Mouse (Mus musculus): ENCODE data around the gene Tmem253.

Tmem253 gene

GRCm38 (mm10) chr14:52015445-52016100 lies at the start of gene Tmem253:
Gene Tmem253 (plus strand): TSS chr14:52015658.
- no peak for DNase-seq (ENCODE audit: low spot score)

GRCm38 (mm10) chr14:51967400-51967799 lies 48.1 kb upstream of the Tmem253 start:
- no peak for DNase-seq (ENCODE audit: low spot score)

- no peak for DNase-seq (ENCODE audit: low spot score)
These were observed 36.2 kb upstream of the Tmem253 start for GRCm38 (mm10) chr14:51979252-51979651.

GRCm38 (mm10) chr14:51983251-51983650 lies 32.2 kb upstream of the Tmem253 start:
- DNase-seq (ENCODE audit: low spot score) = no peak

- no peak for DNase-seq (ENCODE audit: low spot score)
These were observed 31.6 kb upstream of the Tmem253 start for GRCm38 (mm10) chr14:51983855-51984246.

- DNase-seq (ENCODE audit: low spot score) = peak; percentile 48
These were observed 30.9 kb upstream of the Tmem253 start, which contains the start of gene Arhgef40 for GRCm38 (mm10) chr14:51984247-51985231. Gene Arhgef40 (plus strand): TSS chr14:51984719.

- DNase-seq (ENCODE audit: low spot score) = peak; percentile 71
These were observed 29.9 kb upstream of the Tmem253 start for GRCm38 (mm10) chr14:51985301-51986152.

GRCm38 (mm10) chr14:51986153-51986505 lies 29.3 kb upstream of the Tmem253 start:
- DNase-seq (ENCODE audit: low spot score) = no peak

- no peak for DNase-seq (ENCODE audit: low spot score)
These were observed 28.3 kb upstream of the Tmem253 start for GRCm38 (mm10) chr14:51987177-51987576.

GRCm38 (mm10) chr14:51988731-51989130 lies 26.7 kb upstream of the Tmem253 start:
- no peak for DNase-seq (ENCODE audit: low spot score)

- no peak for DNase-seq (ENCODE audit: low spot score)
These were observed 25.9 kb upstream of the Tmem253 start for GRCm38 (mm10) chr14:51989461-51989970.

GRCm38 (mm10) chr14:51994453-51994852 lies 21.0 kb upstream of the Tmem253 start:
- DNase-seq (ENCODE audit: low spot score) = no peak

GRCm38 (mm10) chr14:51995219-51995871 lies 20.1 kb upstream of the Tmem253 start:
- no peak for DNase-seq (ENCODE audit: low spot score)

- DNase-seq (ENCODE audit: low spot score) = no peak
These were observed 19.1 kb upstream of the Tmem253 start for GRCm38 (mm10) chr14:51996231-51996841.

- DNase-seq (ENCODE audit: low spot score) = no peak
These were observed 18.6 kb upstream of the Tmem253 start for GRCm38 (mm10) chr14:51996866-51997265.

- DNase-seq (ENCODE audit: low spot score) = no peak
These were observed 18.0 kb upstream of the Tmem253 start for GRCm38 (mm10) chr14:51997483-51997882.

GRCm38 (mm10) chr14:52003981-52004495 lies 11.4 kb upstream of the Tmem253 start:
- DNase-seq (ENCODE audit: low spot score) = no peak

GRCm38 (mm10) chr14:52005141-52005540 lies 10.3 kb upstream of the Tmem253 start:
- DNase-seq (ENCODE audit: low spot score) = no peak

GRCm38 (mm10) chr14:52005616-52006015 lies 9.8 kb upstream of the Tmem253 start:
- DNase-seq (ENCODE audit: low spot score) = no peak

- DNase-seq (ENCODE audit: low spot score) = no peak
These were observed 9.2 kb upstream of the Tmem253 start for GRCm38 (mm10) chr14:52006241-52006640.

- no peak for DNase-seq (ENCODE audit: low spot score)
These were observed 8.7 kb upstream of the Tmem253 start for GRCm38 (mm10) chr14:52006771-52007170.

Data from lung, postnatal 25 days (tissue).